Mouse (Mus musculus) midbrain, embryonic 10.5 days (tissue): ENCODE data around the gene Ebf1. TPM values are rescaled to one million over a fixed set of nuclear protein-coding genes. Genes with fewer than 3 reads are reported as not detected.
A peak's percentile ranks its signal among the peaks of the same experiment; 100 is the strongest.

Source experiments
- DNase-seq: peaks from one replicate; pipeline ENCODE4 v3.0.0-alpha.2; 2017; ENCODE audit warnings: low spot score
- H3K27ac ChIP-seq: fragments of 300-500 bp; sonication (generic); replicated peaks from 2 replicates; pipeline ENCODE4 v1.5.1; 2016; ENCODE audit warnings: mild to moderate bottlenecking
- H3K27me3 ChIP-seq: fragments of 300-500 bp; sonication (generic); 2 replicates; pipeline ENCODE4 v1.6.1; 2016; ENCODE audit warnings: low read depth, mild to moderate bottlenecking; ENCODE audit not compliant: poor library complexity, severe bottlenecking
- H3K36me3 ChIP-seq: fragments of 300-500 bp; sonication (generic); 2 replicates; pipeline ENCODE4 v1.6.1; 2016; ENCODE audit warnings: mild to moderate bottlenecking, moderate library complexity
- H3K4me1 ChIP-seq: fragments of 300-500 bp; sonication (generic); 2 replicates; pipeline ENCODE4 v1.6.1; 2016
- H3K4me3 ChIP-seq: fragments of 300-500 bp; sonication (generic); 2 replicates; pipeline ENCODE4 v1.5.1; 2016; ENCODE audit warnings: mild to moderate bottlenecking, moderate library complexity
- H3K9me3 ChIP-seq: fragments of 300-500 bp; sonication (generic); replicated peaks from 2 replicates; pipeline ENCODE4 v1.6.1; 2016; ENCODE audit warnings: mild to moderate bottlenecking
- WGBS: fragments of 180-500 bp; shearing (Covaris S2); methylation state at CpG from one replicate; pipeline ENCODE4 v1.1.7; 2016; 5-methylcytosine and 5-hydroxymethylcytosine counted together
- polyA plus RNA-seq: library from polyadenylated mRNA; unstranded; fragments of >200 nt; fragmentation: Nextera tagmentation; extraction: Ambion mirVana; gene quantifications from 2 replicates; pipeline ENCODE4 v1.2.1, GENCODE M21; 2016

Ebf1 gene
- polyA plus RNA-seq, 1 experiment from 2014 or later, result 31.8 TPM

GRCm38 (mm10) chr11:44969011-44969410 is 351.9 kb downstream of the Ebf1 start:
- H3K36me3 ChIP-seq, result no peaks in the 10 kb centered on the region
- H3K4me1 ChIP-seq, result no peaks in the 10 kb centered on the region
- no peaks in the 10 kb centered on the region for H3K27me3 ChIP-seq
- no peak for DNase-seq
- WGBS, result 87% methylated on average over 4 of the region's 4 CpGs
- no peak overlapping the region for H3K27ac ChIP-seq
- no peak overlapping the region for H3K4me3 ChIP-seq
- H3K9me3 ChIP-seq, result no peaks in the 10 kb centered on the region

- no peaks in the 10 kb centered on the region for H3K9me3 ChIP-seq
- no peaks in the 10 kb centered on the region for H3K27me3 ChIP-seq
- 88% methylated on average over 7 of the region's 7 CpGs for WGBS
- H3K36me3 ChIP-seq, result no peaks in the 10 kb centered on the region
- no peak for DNase-seq
- no peak overlapping the region for H3K4me3 ChIP-seq
- H3K27ac ChIP-seq, result no peak overlapping the region
- peaks cover 31% of the 10 kb centered on the region for H3K4me1 ChIP-seq
These were observed 357.2 kb downstream of the Ebf1 start for GRCm38 (mm10) chr11:44974271-44974670.

- peaks cover 31% of the 10 kb centered on the region for H3K4me1 ChIP-seq
- no peak for DNase-seq
- 0 out of 2 replicates have a peak overlapping the region, but pooled peaks have one; percentile 23 for H3K27ac ChIP-seq
- H3K4me3 ChIP-seq, result no peak overlapping the region
- WGBS, result 54% methylated on average over 2 of the region's 2 CpGs
- H3K27me3 ChIP-seq, result no peaks in the 10 kb centered on the region
- H3K36me3 ChIP-seq, result no peaks in the 10 kb centered on the region
- no peaks in the 10 kb centered on the region for H3K9me3 ChIP-seq
These were observed 358.0 kb downstream of the Ebf1 start for GRCm38 (mm10) chr11:44975151-44975550.

DNA sequence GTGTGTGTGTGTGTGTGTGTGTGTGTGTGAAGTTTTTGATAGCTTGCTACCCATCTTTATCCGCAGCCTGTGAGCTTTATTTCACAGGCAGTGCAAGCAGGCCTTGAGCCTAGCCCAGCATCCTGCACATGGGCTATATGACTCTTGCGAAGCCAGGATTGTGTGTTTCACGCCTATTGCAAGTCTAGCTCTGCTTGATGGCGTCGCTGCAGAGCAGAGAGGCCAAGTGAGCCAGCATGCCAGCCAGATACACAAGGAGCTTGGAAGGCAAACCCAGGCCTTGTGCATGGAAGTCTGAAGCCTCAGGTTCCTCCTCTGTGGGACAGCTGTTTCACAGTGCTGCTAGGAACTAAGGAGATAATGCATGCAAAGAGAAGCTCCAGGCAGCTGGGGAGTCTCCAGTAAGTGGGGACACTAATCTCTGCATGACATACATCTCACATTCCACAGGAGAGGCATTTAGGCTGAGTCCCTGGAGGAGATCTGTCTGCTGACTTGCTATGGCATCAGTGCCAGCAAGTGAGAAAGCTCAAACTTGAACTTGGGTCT is 359.2 kb downstream of the Ebf1 start:
- no peak overlapping the region for H3K4me3 ChIP-seq
- H3K27ac ChIP-seq, result peak overlapping the region; percentile 35; the same call in 1 of the 2 replicates
- H3K9me3 ChIP-seq, result no peaks in the 10 kb centered on the region
- H3K27me3 ChIP-seq, result no peaks in the 10 kb centered on the region
- DNase-seq, result no peak
- H3K4me1 ChIP-seq, result peaks cover 31% of the 10 kb centered on the region
- H3K36me3 ChIP-seq, result no peaks in the 10 kb centered on the region
- WGBS, result 79% methylated on average over 5 of the region's 5 CpGs

DNA sequence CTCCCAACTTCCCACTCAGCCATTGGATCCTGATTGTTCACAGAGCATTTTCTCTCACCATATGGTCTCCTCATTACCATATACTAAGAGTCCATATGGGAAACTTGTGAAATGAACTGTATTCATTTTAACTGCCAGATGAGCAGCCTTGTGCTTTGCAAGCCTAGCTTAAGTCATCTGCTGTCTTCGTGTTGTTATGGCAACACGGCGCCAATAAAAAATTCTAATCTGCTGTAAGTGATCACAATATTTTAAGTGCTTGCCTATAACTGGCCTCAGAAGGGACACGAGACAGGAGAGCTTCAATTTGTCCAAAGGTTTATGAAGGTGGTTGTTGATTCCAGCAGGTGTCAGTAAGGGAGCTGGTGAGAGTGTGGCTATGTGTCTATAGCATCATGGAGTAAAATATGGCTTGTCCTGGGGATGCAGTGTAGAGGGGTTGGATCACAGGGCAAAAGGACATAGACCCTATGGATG is 360.8 kb downstream of the Ebf1 start:
- no peaks in the 10 kb centered on the region for H3K9me3 ChIP-seq
- peaks cover 40% of the 10 kb centered on the region for H3K4me1 ChIP-seq
- H3K36me3 ChIP-seq, result no peaks in the 10 kb centered on the region
- no peaks in the 10 kb centered on the region for H3K27me3 ChIP-seq
- no peak overlapping the region for H3K27ac ChIP-seq
- DNase-seq, result no peak
- WGBS, result 95% methylated on average over 4 of the region's 4 CpGs
- no peak overlapping the region for H3K4me3 ChIP-seq

DNA sequence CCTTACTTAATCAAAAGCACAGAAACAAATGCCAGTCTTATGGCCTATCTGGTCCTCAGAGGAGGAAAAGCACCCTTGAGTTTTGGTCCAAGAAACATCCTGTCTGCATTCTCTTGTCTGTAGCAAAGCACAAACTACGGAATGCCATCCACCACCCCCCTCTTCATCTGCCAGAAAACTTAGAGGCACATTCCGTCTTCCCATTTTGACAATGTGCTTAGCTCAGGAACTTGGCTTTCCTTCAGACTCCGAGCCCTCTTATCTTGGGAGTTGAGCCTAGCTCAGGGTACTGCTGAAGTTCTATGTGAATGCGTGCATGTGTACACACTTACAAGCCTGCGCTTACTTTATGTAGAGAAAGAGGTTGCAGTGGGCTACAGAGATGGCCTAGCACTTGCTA is 362.3 kb downstream of the Ebf1 start:
- peaks cover 46% of the 10 kb centered on the region for H3K4me1 ChIP-seq
- H3K27me3 ChIP-seq, result no peaks in the 10 kb centered on the region
- WGBS, result 86% methylated on average over 5 of the region's 5 CpGs
- no peak overlapping the region for H3K4me3 ChIP-seq
- DNase-seq, result no peak
- H3K36me3 ChIP-seq, result no peaks in the 10 kb centered on the region
- H3K27ac ChIP-seq, result no peak overlapping the region
- no peaks in the 10 kb centered on the region for H3K9me3 ChIP-seq

DNA sequence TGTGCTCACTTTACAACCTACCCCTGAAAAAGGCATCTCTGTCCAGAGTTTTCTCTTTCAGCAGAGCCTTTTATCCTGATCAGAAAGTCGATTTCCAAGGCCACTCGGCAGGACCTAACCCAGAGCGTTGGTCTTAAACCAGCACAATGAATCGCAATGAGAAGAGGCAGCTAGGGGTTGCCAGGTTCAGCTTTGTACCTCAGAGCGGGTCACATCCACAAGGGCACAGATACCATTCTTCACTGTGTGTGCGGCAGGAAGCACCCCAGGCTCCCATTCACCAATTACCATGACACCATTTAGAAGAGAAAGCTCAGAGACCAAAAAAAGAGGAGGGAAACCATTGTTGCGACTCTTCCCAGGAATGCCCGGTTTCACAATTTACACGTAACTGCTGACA is 365.1 kb downstream of the Ebf1 start:
- Histone ChIP-seq H3K9me3 (no peaks in the 10 kb centered on the region), H3K36me3 (no peaks in the 10 kb centered on the region), H3K4me1 (peaks cover 32% of the 10 kb centered on the region), H3K27me3 (no peaks in the 10 kb centered on the region), H3K27ac (no peak overlapping the region), H3K4me3 (no peak overlapping the region)
- WGBS, result 57% methylated on average over 9 of the region's 9 CpGs
- DNase-seq, result no peak

DNA sequence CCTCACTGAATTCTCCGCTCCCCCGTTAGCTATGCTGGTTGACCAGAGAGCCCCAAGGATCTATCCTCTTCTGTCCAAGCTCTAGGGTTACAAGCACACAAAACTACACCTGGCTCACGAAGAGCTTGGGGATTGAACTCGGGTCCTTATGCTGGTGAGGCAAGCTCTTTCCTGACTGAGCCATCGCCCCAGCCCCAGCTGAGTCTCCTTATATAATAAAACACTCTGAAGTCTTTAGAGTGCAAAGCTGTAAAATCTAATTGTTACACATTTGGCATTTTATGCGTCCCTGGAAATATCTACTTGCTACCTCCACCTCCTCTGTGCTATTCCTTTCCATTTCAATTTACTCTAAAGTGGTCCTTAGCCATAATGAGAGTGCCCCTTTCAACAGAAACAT is 366.8 kb downstream of the Ebf1 start:
- WGBS, result 81% methylated on average over 6 of the region's 6 CpGs
- H3K27me3 ChIP-seq, result no peaks in the 10 kb centered on the region
- H3K36me3 ChIP-seq, result no peaks in the 10 kb centered on the region
- no peak overlapping the region for H3K27ac ChIP-seq
- peaks cover 21% of the 10 kb centered on the region for H3K4me1 ChIP-seq
- no peak overlapping the region for H3K4me3 ChIP-seq
- H3K9me3 ChIP-seq, result no peaks in the 10 kb centered on the region
- DNase-seq, result no peak

DNA sequence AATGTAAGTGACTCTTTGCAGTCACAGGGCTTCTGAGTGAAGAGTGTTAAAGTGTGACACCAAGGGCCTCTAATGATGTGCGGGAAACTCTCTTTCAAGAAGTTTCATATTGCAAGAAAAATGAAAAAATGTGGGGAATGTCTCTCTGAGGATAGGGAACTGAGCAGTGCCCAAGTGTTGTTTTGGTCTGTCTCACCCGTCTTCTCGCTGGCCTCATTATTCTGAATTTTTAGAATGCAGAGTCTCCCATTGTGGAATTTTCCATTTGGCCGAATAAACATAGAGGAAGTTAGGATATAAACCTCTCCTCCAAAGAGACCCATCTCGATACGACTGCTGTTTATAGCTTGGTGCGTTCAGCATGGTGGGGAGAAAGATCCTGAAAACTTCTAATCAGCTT is 367.3 kb downstream of the Ebf1 start:
- Histone ChIP-seq H3K27me3 (no peaks in the 10 kb centered on the region), H3K9me3 (no peaks in the 10 kb centered on the region)
- 57% methylated on average over 7 of the region's 7 CpGs for WGBS

DNA sequence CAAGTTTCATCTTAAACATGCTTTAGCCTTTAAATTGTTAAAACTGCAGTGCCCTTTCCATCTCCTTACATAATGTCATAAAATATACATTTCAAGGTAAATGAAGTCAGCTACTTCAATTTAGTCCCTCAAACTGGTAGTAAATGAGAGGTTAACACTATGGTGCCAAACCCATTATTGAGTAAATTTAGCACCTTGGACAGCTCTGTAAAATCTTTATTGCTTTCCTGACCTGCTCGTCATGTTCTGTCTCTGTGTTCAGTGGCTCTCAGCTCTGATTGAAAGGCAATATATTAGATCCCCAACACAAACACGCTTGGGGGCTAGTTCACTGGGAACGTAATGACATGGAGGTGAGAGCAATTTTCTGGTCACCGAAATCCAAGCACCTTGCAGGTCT is 370.7 kb downstream of the Ebf1 start:
- Histone ChIP-seq H3K9me3 (no peaks in the 10 kb centered on the region), H3K27ac (no peak overlapping the region), H3K27me3 (no peaks in the 10 kb centered on the region), H3K4me3 (no peak overlapping the region), H3K4me1 (peaks cover 13% of the 10 kb centered on the region; the same call in 1 of the 2 replicates), H3K36me3 (no peaks in the 10 kb centered on the region)
- DNase-seq, result no peak
- WGBS, result 84% methylated on average over 4 of the region's 4 CpGs

More for the DNA sequence above, 367.3 kb downstream of the Ebf1 start:
- Histone ChIP-seq H3K4me3 (no peak overlapping the region), H3K27ac (no peak overlapping the region), H3K36me3 (no peaks in the 10 kb centered on the region), H3K4me1 (peaks cover 21% of the 10 kb centered on the region)
- no peak for DNase-seq

DNA sequence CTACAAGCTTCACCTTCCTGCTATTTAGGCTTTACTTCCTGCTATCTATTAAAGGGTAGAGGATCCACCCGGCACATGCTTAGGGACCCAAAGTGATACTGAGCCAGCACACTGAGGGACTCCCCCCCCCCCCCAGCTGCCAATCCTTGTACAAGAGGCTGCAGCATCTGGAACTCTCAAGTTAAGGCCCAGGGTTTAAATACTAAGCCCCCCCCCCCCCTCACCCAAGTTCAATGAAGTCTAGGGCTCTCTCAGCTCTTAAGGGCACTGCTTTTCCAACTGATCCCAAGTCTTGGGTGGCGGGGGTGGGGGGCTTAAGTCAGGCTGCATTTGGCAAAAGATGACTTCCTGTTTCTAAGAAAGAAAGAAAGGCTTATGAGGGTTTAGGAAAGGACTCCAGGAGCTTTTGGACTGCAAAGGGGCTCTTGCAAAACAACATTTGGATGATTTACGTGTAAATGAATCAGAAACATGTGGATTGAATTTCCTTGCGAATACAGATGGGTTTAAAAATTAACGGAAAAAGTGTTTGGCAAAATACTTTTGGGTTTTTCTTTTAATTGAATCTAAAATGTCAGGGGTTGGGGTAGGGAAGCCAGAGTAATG is 385.7 kb downstream of the Ebf1 start:
- Histone ChIP-seq H3K36me3 (no peaks in the 10 kb centered on the region), H3K4me1 (peaks cover 22% of the 10 kb centered on the region), H3K9me3 (no peaks in the 10 kb centered on the region), H3K27me3 (no peaks in the 10 kb centered on the region), H3K27ac (no peak overlapping the region), H3K4me3 (no peak overlapping the region)
- WGBS, result 72% methylated on average over 5 of the region's 5 CpGs
- no peak for DNase-seq

DNA sequence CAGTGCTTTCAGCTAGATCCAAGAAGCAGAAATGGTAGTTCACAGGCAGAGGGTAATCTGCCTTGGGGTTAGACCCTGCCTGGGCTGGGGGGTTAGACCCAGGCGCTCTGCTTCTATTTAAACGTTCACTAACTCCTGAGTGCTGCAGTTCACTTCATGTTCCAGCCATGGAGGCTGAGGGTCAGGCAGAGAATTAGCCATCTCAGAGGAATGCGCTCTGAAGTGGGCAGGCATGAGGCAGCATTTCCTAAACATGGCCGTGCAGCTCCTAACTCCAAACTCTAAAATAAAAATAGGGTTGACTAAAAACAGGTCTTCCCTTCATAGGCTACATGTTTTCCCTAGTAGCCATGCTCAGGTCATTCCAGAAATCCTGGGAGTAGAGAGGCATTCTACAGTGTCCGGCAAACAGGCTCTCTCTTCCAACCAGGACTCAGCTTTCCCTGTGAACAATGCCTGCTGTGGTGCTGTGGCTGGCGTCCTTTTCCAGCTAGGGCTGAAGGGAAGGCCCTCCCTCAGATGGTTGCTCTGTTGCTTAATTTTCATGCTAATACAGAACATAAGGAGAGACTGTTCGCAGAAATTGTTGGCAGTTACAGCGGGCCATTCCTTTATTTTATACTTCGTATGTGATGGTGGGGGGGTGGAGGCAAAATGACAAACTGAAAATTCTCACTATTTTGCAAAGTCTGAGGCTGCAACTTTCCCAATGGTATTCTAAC is 386.8 kb downstream of the Ebf1 start:
- Histone ChIP-seq H3K27ac (peak overlapping the region; percentile 63), H3K4me1 (peaks cover 26% of the 10 kb centered on the region)

DNA sequence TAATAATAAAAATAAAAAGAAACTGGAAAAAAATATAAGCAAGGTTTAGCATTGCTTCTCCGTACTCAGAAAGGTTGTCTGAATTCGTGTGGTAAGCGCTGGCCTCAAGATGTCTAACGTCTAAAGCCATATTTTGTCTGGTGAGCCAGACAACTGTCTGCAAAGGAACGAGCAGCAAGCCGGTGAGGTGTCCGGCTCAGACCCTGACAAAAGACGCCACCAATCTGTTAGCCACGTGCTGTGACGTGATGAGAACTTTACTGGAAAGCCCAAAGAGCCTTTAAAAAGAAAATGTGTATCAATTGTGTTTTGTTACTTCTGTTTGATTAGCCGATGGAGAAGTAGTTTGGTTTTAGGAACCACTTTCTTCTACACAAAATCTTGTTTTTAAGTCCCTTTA is 390.2 kb downstream of the Ebf1 start:
- Histone ChIP-seq H3K27ac (no peak overlapping the region), H3K36me3 (no peaks in the 10 kb centered on the region), H3K4me1 (peaks cover 26% of the 10 kb centered on the region), H3K27me3 (0 out of 2 replicates have a peak, but pooled peaks cover 3% of the 10 kb centered on the region), H3K9me3 (no peaks in the 10 kb centered on the region), H3K4me3 (no peak overlapping the region)
- 66% methylated on average over 11 of the region's 11 CpGs for WGBS
- no peak for DNase-seq

More for the DNA sequence above, 386.8 kb downstream of the Ebf1 start:
- Histone ChIP-seq H3K4me3 (no peak overlapping the region), H3K36me3 (no peaks in the 10 kb centered on the region), H3K9me3 (no peaks in the 10 kb centered on the region), H3K27me3 (no peaks in the 10 kb centered on the region)
- 50% methylated on average over 9 of the region's 9 CpGs for WGBS
- peak; percentile 13 for DNase-seq
